Mouse (Mus musculus): Measurements from ENCODE around the gene Serpinb6a. TPM values are rescaled to one million over a fixed set of nuclear protein-coding genes. Genes with fewer than 3 reads are reported as not detected.

Gene Serpinb6a
- polyA plus RNA-seq, 1 experiment from 2014 or later: 36.2 TPM

DNA sequence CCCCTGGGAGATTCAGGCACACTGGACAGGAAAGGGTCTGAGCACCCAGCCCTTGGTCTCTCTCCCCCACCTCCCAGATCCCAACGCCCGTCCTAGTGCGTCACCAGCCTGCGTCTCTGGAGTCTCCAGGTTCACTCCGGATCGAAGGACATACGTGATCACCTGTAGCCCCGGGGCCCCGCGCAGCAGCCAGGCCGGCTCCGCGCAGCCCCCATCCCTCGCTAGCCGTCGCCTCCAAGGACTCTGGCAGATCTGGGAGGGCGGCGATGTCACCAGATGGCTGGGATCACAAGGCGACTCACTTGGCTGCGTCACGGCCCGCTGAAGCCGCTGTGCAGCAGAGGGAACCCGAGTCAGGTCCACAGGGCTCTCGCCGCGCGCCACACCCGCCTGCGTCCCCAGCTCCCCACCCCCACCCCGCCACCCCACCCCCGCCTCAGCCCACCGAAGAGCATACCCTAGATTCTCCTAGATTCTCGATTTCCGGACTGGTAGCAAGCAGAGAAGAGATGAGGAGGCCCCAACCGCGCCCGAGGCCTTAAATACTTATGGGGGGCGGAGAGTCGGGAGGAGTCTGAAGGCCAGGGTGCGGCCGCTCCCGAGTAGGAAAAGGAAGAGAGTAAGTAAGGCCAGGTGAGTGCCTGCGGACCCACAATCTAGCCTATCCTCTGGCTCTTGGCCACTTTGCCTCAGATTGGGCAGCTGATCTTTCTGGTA is 67.0 kb downstream of the Serpinb6a start:
- Histone ChIP-seq H3K9me3 (no peaks in the 10 kb centered on the region), H3K36me3 (replicated peaks) (no peaks in the 10 kb centered on the region), H3K27me3 (replicated peaks; ENCODE audit: low read depth, poor library complexity, severe bottlenecking) (no peaks in the 10 kb centered on the region), H3K4me3 (peak overlapping the region; percentile 76), H3K4me1 (peaks cover 14% of the 10 kb centered on the region), H3K27ac (replicated peaks) (peak overlapping the region; percentile 86)
- WGBS: under 1% methylated on average over 44 of the region's 44 CpGs
- DNase-seq (ENCODE audit: low spot score): peak; percentile 71

DNA sequence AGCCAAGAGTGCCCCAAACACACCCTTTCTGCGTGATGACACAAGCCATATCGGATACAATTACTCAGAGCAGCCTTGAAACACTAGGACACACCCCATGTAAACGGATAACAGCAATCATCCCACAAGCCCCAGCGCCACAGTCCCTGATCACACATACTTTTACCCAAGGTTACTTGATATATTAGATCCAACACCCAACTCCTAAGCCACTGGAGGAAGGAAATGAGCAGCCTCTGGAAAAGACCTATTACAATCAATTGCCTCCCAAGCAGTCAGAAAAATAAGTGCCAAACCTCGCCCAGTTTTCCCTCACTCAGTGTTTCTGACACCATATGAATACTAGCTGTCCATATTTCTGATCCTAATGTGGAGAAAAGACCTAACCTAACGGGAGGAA is 67.9 kb downstream of the Serpinb6a start:
- Histone ChIP-seq H3K27me3 (replicated peaks; ENCODE audit: low read depth, poor library complexity, severe bottlenecking) (no peaks in the 10 kb centered on the region), H3K36me3 (replicated peaks) (no peaks in the 10 kb centered on the region), H3K4me3 (peak overlapping the region; percentile 76; the same call in 1 of the 2 replicates), H3K27ac (replicated peaks) (no peak overlapping the region), H3K4me1 (peaks cover 14% of the 10 kb centered on the region), H3K9me3 (no peaks in the 10 kb centered on the region)
- 79% methylated on average over 6 of the region's 6 CpGs for WGBS
- no peak for DNase-seq (ENCODE audit: low spot score)

DNA sequence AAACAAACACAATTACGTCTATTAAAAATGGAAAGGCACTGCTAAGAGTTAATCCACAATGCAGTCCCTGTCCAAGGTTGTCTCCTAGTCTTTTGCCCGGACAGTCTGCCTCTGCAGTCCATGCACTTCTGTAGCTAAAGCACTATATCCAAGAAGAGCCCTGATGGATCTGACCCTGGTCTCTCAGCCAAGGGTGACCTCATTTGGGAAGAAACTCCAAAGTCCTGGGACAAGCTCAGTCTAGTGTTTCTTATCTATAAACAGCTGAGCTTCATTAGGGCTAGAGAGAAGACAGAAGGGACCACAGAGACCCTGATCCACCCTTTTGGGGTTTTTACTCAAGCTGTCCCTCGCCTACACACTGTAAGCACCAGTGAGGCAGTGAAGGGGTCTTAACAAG is 71.7 kb downstream of the Serpinb6a start:
- no peaks in the 10 kb centered on the region for H3K36me3 ChIP-seq (replicated peaks)
- no peak for DNase-seq (ENCODE audit: low spot score)
- H3K9me3 ChIP-seq: no peaks in the 10 kb centered on the region
- H3K27ac ChIP-seq (replicated peaks): no peak overlapping the region
- H3K4me3 ChIP-seq: no peak overlapping the region
- 85% methylated on average over 3 of the region's 3 CpGs for WGBS
- H3K4me1 ChIP-seq: peaks cover 10% of the 10 kb centered on the region
- H3K27me3 ChIP-seq (replicated peaks; ENCODE audit: low read depth, poor library complexity, severe bottlenecking): no peaks in the 10 kb centered on the region

DNA sequence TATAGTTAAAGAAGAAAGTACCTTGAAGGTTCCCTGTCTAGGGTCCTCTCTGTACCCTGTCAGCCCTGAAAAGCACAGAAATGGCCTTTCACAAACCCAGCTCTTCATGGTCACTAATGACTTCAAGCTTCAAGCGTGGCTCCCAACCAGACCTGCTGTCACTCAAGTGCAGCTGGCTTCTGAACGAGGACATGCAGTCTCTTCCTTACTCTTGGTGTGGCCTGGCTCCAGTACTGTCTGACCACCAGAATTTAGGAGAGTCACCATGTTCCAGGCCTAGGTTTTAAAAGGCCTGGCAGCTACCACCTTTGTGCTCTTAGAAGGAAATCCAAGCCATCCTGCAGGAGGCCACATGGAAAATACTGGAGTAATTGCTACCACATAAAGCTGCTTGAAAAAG is 72.3 kb downstream of the Serpinb6a start:
- Histone ChIP-seq H3K27me3 (replicated peaks; ENCODE audit: low read depth, poor library complexity, severe bottlenecking) (no peaks in the 10 kb centered on the region), H3K9me3 (no peaks in the 10 kb centered on the region), H3K36me3 (replicated peaks) (no peaks in the 10 kb centered on the region), H3K4me1 (peaks cover 3% of the 10 kb centered on the region), H3K4me3 (no peak overlapping the region), H3K27ac (replicated peaks) (no peak overlapping the region)
- no peak for DNase-seq (ENCODE audit: low spot score)
- WGBS: 80% methylated on average over 2 of the region's 2 CpGs

DNA sequence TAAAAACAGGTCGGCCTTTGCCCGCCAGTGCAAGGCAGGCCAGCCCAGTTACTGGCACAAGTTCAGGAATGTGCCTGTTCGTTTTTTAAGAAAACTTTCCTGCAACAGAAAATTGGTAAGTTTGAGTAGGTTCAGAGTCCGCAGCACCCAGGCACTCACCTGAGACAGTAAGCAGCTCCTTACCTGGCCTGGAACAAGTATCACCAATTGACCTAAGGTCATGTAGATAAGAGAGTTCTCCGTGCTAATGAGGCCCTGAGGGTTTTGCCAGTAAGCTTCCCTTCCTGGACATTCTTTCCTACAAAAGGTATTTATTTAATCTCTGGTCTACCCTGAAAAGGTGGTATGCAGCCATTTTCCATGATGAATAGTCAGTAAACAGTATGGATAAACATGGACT is 80.9 kb downstream of the Serpinb6a start:
- H3K36me3 ChIP-seq (replicated peaks): peaks cover 24% of the 10 kb centered on the region
- H3K27me3 ChIP-seq (replicated peaks; ENCODE audit: low read depth, poor library complexity, severe bottlenecking): no peaks in the 10 kb centered on the region
- WGBS: 84% methylated on average over 5 of the region's 5 CpGs
- H3K27ac ChIP-seq (replicated peaks): no peak overlapping the region
- H3K9me3 ChIP-seq: no peaks in the 10 kb centered on the region
- DNase-seq (ENCODE audit: low spot score): no peak
- no peak overlapping the region for H3K4me3 ChIP-seq
- H3K4me1 ChIP-seq: no peaks in the 10 kb centered on the region

DNA sequence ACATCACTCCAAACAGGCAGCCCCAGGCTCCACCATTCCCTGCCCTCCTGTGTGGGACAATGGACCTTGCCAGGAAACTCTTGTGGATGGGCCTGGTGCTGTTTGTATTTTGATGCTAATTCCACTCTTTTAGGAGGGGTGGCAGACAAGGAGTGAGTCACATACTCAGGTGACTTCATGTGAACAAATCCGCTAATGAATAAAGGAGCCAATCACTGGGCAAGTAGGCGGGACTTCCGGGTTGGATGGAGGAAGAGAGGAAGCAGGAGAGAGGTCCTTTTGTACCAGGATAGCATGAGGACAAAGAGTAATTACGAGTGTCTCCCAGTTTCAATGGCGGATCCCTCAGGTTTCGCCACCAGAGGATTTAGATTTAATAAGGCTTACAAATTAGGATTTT is 81.6 kb downstream of the Serpinb6a start:
- no peaks in the 10 kb centered on the region for H3K9me3 ChIP-seq
- no peak for DNase-seq (ENCODE audit: low spot score)
- H3K4me3 ChIP-seq: no peak overlapping the region
- peaks cover 24% of the 10 kb centered on the region for H3K36me3 ChIP-seq (replicated peaks)
- no peaks in the 10 kb centered on the region for H3K4me1 ChIP-seq
- no peak overlapping the region for H3K27ac ChIP-seq (replicated peaks)
- no peaks in the 10 kb centered on the region for H3K27me3 ChIP-seq (replicated peaks; ENCODE audit: low read depth, poor library complexity, severe bottlenecking)
- WGBS: 92% methylated on average over 6 of the region's 6 CpGs

DNA sequence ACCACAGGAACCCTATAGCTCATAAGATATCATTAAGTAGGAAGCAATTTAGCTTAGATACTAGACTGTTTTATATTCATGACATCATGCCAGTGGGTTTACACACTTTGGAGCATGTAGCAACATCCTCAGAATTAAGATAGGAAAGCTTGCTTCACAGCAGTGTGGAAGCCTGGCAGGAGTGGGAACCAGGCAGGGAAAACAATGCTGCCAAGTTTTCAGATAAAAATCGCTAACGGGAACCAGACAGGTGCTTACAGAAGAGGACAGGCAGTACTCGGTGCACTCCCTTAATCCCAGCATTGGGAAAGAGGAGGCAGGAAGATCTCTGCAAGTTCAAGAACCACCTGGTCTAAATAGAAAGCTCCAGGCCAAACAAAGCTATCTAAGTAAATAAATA is 95.8 kb downstream of the Serpinb6a start:
- 73% methylated on average over 3 of the region's 3 CpGs for WGBS
- Histone ChIP-seq H3K27ac (replicated peaks) (no peak overlapping the region), H3K36me3 (replicated peaks) (no peaks in the 10 kb centered on the region), H3K4me3 (no peak overlapping the region), H3K4me1 (no peaks in the 10 kb centered on the region), H3K9me3 (no peaks in the 10 kb centered on the region), H3K27me3 (replicated peaks; ENCODE audit: low read depth, poor library complexity, severe bottlenecking) (no peaks in the 10 kb centered on the region)
- no peak for DNase-seq (ENCODE audit: low spot score)

DNA sequence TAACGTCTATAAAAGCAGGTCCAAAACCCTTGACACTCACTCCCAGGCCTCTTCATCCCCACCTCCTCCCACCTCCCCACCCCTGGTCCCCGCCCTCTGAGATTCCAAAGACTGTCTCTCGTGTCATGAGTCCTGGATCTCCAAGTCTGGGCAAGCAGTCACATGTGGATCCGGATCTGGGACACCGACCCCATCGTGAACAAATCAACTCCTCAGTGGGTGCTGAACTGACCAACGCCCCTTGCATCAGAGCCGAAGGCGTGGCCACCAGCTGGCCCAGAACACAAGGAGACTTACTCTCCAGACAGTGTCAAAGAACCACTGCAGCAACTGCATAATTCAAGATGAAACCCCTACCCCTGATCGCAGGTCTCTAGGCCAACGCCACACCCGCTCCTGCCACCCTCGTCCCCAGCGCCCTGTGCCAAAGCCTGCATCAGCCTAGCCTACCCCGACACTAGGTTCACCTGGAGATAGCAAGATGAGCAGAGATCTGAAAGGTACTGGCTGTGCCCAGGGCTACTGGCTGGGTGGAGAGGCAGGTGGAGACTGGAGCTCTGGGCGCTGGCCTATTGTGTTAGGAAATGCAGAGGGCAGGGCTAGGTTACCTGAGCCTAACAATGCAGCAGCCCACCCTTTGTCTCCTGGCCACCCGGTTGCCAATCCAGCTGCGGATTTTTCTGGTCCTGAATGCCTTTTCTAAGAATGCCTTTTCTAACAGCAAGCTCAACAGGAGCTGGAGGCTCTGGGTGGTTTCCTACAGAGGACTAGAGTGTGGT is 97.2 kb downstream of the Serpinb6a start, which contains the start of gene Serpinb6c:
Gene Serpinb6c (minus strand): TSS at position 533 of the 779 bp plus-strand sequence.
- H3K27ac ChIP-seq (replicated peaks): no peak within 1 kb of the TSS
- no peaks in the 10 kb centered on the region for H3K9me3 ChIP-seq
- H3K4me3 ChIP-seq: no peak within 1 kb of the TSS
- no peaks in the 10 kb centered on the region for H3K4me1 ChIP-seq
- H3K27me3 ChIP-seq (replicated peaks; ENCODE audit: low read depth, poor library complexity, severe bottlenecking): no peaks in the 10 kb centered on the region
- DNase-seq (ENCODE audit: low spot score): no peak
- 75% methylated on average over 18 of the region's 18 CpGs for WGBS
- H3K36me3 ChIP-seq (replicated peaks): no peaks in the 10 kb centered on the region

DNA sequence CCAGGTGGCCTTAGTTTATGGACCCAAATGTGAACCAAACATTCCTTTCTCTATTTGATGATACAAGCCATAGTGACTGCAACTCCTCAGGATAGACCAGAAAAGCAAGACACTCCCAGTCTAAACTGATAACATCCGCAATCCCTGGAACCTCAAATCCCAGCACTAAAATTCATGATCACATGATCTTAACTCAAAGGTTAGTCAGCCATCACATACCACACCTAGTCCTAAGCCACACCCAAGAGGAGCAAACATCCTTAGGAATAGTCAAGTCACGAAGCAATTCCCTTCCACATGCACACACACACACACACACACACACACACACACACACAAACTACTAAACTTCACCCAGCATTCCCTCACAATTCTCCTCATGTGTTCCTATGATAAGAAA is 99.3 kb downstream of the Serpinb6a start:
- Histone ChIP-seq H3K9me3 (no peaks in the 10 kb centered on the region), H3K4me3 (no peak overlapping the region), H3K4me1 (no peaks in the 10 kb centered on the region), H3K27me3 (replicated peaks; ENCODE audit: low read depth, poor library complexity, severe bottlenecking) (no peaks in the 10 kb centered on the region), H3K36me3 (replicated peaks) (no peaks in the 10 kb centered on the region), H3K27ac (replicated peaks) (no peak overlapping the region)
- no peak for DNase-seq (ENCODE audit: low spot score)
- WGBS: 88% methylated on average over 2 of the region's 2 CpGs

DNA sequence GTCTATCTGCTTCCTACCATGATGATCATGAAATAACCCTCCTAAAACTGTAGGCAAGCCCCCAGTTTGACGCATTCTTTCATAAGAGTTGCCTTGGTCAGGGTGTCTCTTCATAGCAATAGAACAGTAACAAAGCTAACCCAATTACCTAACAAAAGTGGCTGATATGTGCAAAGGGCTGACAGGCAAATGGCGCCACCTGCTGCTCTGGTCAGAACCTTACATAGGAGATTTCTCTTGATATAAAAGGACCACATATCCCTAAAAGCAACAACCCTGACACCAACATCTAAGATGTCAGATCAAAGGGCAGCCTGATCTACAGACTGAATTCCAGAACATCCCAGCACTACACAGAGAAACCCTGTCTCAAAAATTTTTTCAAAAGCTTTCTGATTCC is 108.4 kb downstream of the Serpinb6a start:
- H3K27ac ChIP-seq (replicated peaks): no peak overlapping the region
- H3K36me3 ChIP-seq (replicated peaks): no peaks in the 10 kb centered on the region
- no peaks in the 10 kb centered on the region for H3K27me3 ChIP-seq (replicated peaks; ENCODE audit: low read depth, poor library complexity, severe bottlenecking)
- H3K9me3 ChIP-seq: no peaks in the 10 kb centered on the region
- no peak overlapping the region for H3K4me3 ChIP-seq
- DNase-seq (ENCODE audit: low spot score): peak; percentile 48
- 39% methylated on average over 2 of the region's 2 CpGs for WGBS
- no peaks in the 10 kb centered on the region for H3K4me1 ChIP-seq

Other genes starting within 250 kb of the Serpinb6a start
- gene Serpinb6e, start 159.4 kb downstream of the Serpinb6a start, polyA plus RNA-seq (2016; fragmentation: Nextera tagmentation; extraction: Ambion mirVana): not detected in 2 replicates
- 0.24 TPM in 1 of 2 replicates, not detected in the other for gene Serpinb6c, start 97.1 kb downstream of the Serpinb6a start, polyA plus RNA-seq (2016; fragmentation: Nextera tagmentation; extraction: Ambion mirVana)
- 21.6 and 24.0 TPM in 2 replicates for gene Nqo2, start 38.1 kb downstream of the Serpinb6a start, polyA plus RNA-seq (2016; fragmentation: Nextera tagmentation; extraction: Ambion mirVana)
- gene Ripk1, start 431 bp downstream of the Serpinb6a start, polyA plus RNA-seq (2016; fragmentation: Nextera tagmentation; extraction: Ambion mirVana): 7.4 and 8.6 TPM in 2 replicates
- gene Bphl, start 34.8 kb upstream of the Serpinb6a start, polyA plus RNA-seq (2016; fragmentation: Nextera tagmentation; extraction: Ambion mirVana): 31.6 and 32.3 TPM in 2 replicates
- 101 and 105 TPM in 2 replicates for gene Tubb2a, start 75.2 kb upstream of the Serpinb6a start, polyA plus RNA-seq (2016; fragmentation: Nextera tagmentation; extraction: Ambion mirVana)
- 65.5 and 73.2 TPM in 2 replicates for gene Tubb2b, start 127.7 kb upstream of the Serpinb6a start, polyA plus RNA-seq (2016; fragmentation: Nextera tagmentation; extraction: Ambion mirVana)
- gene Psmg4, start 160.2 kb upstream of the Serpinb6a start, polyA plus RNA-seq (2016; fragmentation: Nextera tagmentation; extraction: Ambion mirVana): 97.9 and 99.9 TPM in 2 replicates

All from embryonic facial prominence, embryonic 10.5 days (tissue).